Mouse (Mus musculus): Measurements from ENCODE around the gene Rnpc3. TPM values are rescaled to one million over a fixed set of nuclear protein-coding genes. Genes with fewer than 3 reads are reported as not detected.

Rnpc3 gene
- 10 to 100 TPM; 28.5 to 32.4 TPM for total RNA-seq (2021)
- long read RNA-seq, experiment 1, transcript Rnpc3-201 (15 exons, 3,888 nt) = major isoform, 5 of 11 reads
- long read RNA-seq, experiment 1, partial matches to known transcripts = 0 of 11 reads
- long read RNA-seq, experiment 1, other reads (novel, unspliced or antisense) = 3 of 11 reads
- long read RNA-seq, experiment 2, transcript Rnpc3-201 (15 exons, 3,888 nt) = major isoform, 6 of 9 reads
- long read RNA-seq, experiment 2, partial matches to known transcripts = 0 of 9 reads
- long read RNA-seq, experiment 2, other reads (novel, unspliced or antisense) = 2 of 9 reads

- peak; percentile 96 to 97 for DNase-seq (ENCODE audit: low spot score in 2 of 2)
These were observed at the start of gene Rnpc3 for GRCm38 (mm10) chr3:113629606-113630359. Gene Rnpc3, minus strand, starts transcription at chr3:113630149.

- no peak for DNase-seq (ENCODE audit: low spot score in 2 of 2)
These were observed 27.0 kb upstream of the Rnpc3 start for GRCm38 (mm10) chr3:113656940-113657339.

DNA sequence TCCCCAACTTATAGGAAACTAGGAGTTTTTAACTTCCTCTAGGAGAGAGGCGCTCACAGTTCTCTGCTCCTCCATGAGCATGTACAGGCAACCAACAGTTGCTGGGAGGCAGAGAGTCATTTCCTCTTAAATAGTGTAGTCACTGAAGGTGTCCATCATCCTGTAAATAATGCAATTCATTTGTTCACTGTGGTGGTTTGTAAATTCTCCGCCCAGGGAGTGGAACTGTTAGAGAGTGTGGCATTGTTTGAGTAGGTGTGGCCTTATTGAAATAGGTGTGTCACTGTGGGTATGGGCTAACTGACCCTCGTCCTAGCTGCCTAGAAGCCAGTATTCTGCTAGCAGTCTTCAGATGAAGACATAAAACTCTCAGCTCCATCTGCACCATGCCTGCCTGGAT is 24.4 kb upstream of the Rnpc3 start:
- DNase-seq (ENCODE audit: low spot score in 2 of 2) = no peak

DNA sequence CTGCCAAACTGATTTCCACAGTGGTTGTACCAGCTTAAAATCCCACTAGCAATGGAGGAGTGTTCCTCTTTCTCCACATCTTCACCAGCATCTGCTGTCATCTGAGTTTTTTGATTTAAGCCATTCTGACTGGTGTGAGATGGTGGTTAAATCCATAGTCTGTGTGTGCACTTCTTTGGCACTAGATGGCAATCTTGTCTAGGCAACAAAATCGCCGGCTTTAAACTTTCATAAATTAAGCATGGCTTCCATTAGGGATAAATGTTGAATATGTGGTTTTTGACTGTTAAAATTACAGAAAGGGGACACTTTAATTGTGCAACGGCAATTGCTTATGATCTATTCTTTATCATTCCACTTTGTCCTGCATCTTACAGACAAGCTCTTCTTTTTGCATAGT is 21.4 kb upstream of the Rnpc3 start:
- peak; percentile 9 to 36 for DNase-seq (ENCODE audit: low spot score in 2 of 2)

- no peak for DNase-seq (ENCODE audit: low spot score in 2 of 2)
These were observed 9.6 kb upstream of the Rnpc3 start for GRCm38 (mm10) chr3:113639545-113639944.

DNA sequence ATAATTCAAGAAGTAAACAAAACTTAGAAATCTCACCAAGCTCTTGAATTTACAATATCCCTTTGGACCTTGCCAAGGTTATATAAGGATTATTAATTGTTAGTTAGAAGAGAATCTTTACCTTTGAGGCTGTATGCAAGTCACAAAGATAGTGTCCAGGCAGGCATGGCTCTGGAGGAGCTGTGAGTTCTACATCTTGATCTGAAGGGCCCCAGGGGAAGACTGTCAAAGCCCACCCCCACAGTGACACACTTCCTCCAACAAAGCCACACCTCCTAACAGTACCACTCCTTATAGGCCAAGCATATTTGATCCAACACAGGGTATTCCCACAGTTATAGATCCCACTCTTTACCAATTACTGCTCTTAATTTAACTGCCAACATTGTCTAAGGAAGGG is 4.3 kb upstream of the Rnpc3 start:
- DNase-seq (ENCODE audit: low spot score in 2 of 2) = no peak

DNA sequence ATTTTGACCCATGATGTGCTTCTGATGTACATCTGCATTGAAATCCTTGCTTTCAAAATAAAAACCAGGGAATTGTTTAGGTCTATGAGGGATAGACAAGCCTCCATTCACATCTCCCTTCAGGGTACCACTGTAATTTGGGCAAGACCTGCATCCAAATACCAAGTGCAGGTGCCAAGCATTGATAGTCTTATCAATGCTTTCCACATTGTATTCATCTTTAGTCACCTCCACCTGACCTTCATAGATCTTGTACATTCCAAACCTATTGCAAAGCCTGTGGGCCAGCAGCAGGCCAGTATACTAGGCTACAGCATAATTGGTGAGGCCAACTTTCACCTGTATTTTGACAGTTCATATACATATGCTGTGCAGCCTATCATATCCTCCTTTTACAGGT is 1.7 kb upstream of the Rnpc3 start:
- DNase-seq (ENCODE audit: low spot score in 2 of 2) = no peak

DNA sequence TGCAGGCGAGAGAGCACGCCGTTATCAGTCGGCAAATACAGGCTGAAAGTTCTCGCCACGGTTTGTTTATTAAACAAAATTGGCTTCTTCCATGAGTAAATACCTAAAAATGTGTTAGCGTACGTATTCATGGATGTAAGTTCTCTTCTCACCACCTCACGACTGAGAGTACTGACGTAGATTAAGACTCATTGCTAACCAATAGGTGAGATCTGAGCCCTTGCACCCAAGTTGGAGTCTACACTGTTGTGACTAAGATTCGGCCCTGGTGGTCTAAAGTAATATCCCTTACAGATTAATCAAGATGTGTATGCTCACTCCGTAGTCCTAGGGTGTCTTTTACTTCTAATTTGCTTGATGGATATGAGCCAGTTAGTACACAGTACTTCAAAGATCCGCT is 615 bp upstream of the Rnpc3 start:
- DNase-seq (ENCODE audit: low spot score in 2 of 2) = peak in 1 of 2 experiments; percentile 7

- no peak for DNase-seq (ENCODE audit: low spot score in 2 of 2)
These were observed 23.4 kb downstream of the Rnpc3 start, which contains the start of gene Amy1 for GRCm38 (mm10) chr3:113606599-113606998. Gene Amy1, minus strand, starts transcription at chr3:113606699.

GRCm38 (mm10) chr3:113590844-113591243 is 39.1 kb downstream of the Rnpc3 start:
- peak in 1 of 2 experiments; percentile 4 for DNase-seq (ENCODE audit: low spot score in 2 of 2)

- DNase-seq (ENCODE audit: low spot score in 2 of 2) = no peak
These were observed 55.4 kb downstream of the Rnpc3 start for GRCm38 (mm10) chr3:113574578-113574977.

- DNase-seq (ENCODE audit: low spot score in 2 of 2) = no peak
These were observed 55.8 kb downstream of the Rnpc3 start for GRCm38 (mm10) chr3:113574138-113574537.

GRCm38 (mm10) chr3:113572158-113572557 is 57.8 kb downstream of the Rnpc3 start:
- DNase-seq (ENCODE audit: low spot score in 2 of 2) = no peak

Other genes starting within 250 kb of the Rnpc3 start
- not detected for gene Amy2a1, start 97.7 kb downstream of the Rnpc3 start, total RNA-seq (2021)
- gene Amy1, start 23.4 kb downstream of the Rnpc3 start, total RNA-seq (2021) = 10 to 100 TPM in 1 of 2 experiments, 1 to 10 TPM in 1; 8.9 to 11.4 TPM